Mouse (Mus musculus): ENCODE measurements around the gene Adora2a.

DNA sequence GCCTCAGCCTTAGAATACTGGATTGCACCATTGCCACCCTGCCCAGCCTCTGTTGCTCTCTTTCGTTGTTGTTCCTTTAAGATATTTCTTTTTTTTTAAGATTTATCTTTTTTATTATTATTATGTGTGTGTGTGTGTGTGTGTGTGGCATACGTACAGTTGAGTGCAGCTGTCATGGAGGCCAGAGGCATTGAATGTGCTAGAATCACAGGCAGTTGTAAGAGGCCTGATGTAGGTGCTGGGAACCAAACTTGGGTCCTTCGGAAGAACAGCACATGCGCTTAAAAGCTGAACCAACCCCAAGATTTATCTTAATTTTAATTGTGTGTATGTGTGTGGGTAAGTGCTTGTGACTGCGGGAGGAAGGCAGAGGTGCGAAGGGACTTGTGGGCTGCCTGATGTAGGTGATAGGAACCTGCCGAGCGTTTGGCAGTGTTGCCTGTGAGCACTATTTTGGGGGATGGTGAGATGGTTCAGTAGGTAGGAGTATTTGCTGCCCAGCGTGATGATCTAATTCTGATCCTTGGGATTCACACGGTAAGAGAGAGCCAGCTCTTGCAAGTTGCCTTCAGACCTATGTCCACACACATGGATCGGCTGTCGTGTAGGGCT is 15.4 kb upstream of the Adora2a start:
- TF ChIP-seq POLR2A (IDR thresholded peaks at IDR 0.05; ENCODE audit: borderline replicate concordance, extremely low read depth, insufficient read depth, insufficient read length, poor library complexity, severe bottlenecking), result no peak
- no peak for TF ChIP-seq CTCF (IDR thresholded peaks at IDR 0.05; ENCODE audit: borderline replicate concordance, extremely low read depth, insufficient read depth, insufficient read length)
